Mouse (Mus musculus) heart, embryonic 10.5 days (tissue): ENCODE results near the gene Erf. TPM values are rescaled to one million over a fixed set of nuclear protein-coding genes. Genes with fewer than 3 reads are reported as not detected.

ENCODE experiments used
- microRNA-seq: library from miRNA; unstranded; fragments of <30 nt; microRNA quantifications from one replicate; pipeline ENCODE4, GENCODE M21; 2017
- polyA plus RNA-seq: library from polyadenylated mRNA; unstranded; fragments of >200 nt; fragmentation: Nextera tagmentation; extraction: Ambion mirVana; gene quantifications from 2 replicates; pipeline ENCODE4 v1.2.1, GENCODE M21; 2016

The Erf gene
- polyA plus RNA-seq, 1 experiment from 2014 or later = 17.9 TPM

Small RNAs within 50 kb of the gene (microRNA-seq; reads per million reads assigned to microRNA genes)
- not detected for gene Mir7048

Other genes with a start within 250 kb of the Erf start
- gene Atp1a3, start 244.8 kb downstream of the Erf start, polyA plus RNA-seq = 2.2 and 3.5 TPM in 2 replicates
- gene Grik5, start 178.4 kb downstream of the Erf start, polyA plus RNA-seq = 4.7 and 6.6 TPM in 2 replicates
- 25.0 and 30.2 TPM in 2 replicates for gene Zfp574, start 178.2 kb downstream of the Erf start, polyA plus RNA-seq
- gene Pou2f2, start 71.0 kb downstream of the Erf start, polyA plus RNA-seq = 0.73 and 0.74 TPM in 2 replicates
- gene Dedd2, start 30.1 kb downstream of the Erf start, polyA plus RNA-seq = 6.7 and 8.1 TPM in 2 replicates
- 2.5 and 3.0 TPM in 2 replicates for gene Zfp526, start 29.3 kb downstream of the Erf start, polyA plus RNA-seq
- gene Gsk3a, start 12.9 kb downstream of the Erf start, polyA plus RNA-seq = 8.2 and 11.9 TPM in 2 replicates
- 17.0 and 28.7 TPM in 2 replicates for gene Cic, start 16.9 kb upstream of the Erf start, polyA plus RNA-seq
- gene Pafah1b3, start 47.2 kb upstream of the Erf start, polyA plus RNA-seq = 147 and 189 TPM in 2 replicates
- gene Prr19, start 50.6 kb upstream of the Erf start, polyA plus RNA-seq = 0.26 and 0.65 TPM in 2 replicates
- gene Tmem145, start 55.3 kb upstream of the Erf start, polyA plus RNA-seq = 0.09 and 0.63 TPM in 2 replicates
- gene Megf8, start 66.4 kb upstream of the Erf start, polyA plus RNA-seq = 10.4 and 11.2 TPM in 2 replicates
- not detected in 2 replicates for gene Cnfn, start 119.0 kb upstream of the Erf start, polyA plus RNA-seq
- gene Lipe, start 147.9 kb upstream of the Erf start, polyA plus RNA-seq = 3.3 and 4.7 TPM in 2 replicates
- 0.32 and 0.36 TPM in 2 replicates for gene Cxcl17, start 162.1 kb upstream of the Erf start, polyA plus RNA-seq
- 1.3 and 1.6 TPM in 2 replicates for gene Ceacam1, start 226.8 kb upstream of the Erf start, polyA plus RNA-seq